Mouse (Mus musculus) embryonic facial prominence, embryonic 10.5 days (tissue): ENCODE results near the gene Lrcol1. TPM values are rescaled to one million over a fixed set of nuclear protein-coding genes. Genes with fewer than 3 reads are reported as not detected.

ENCODE experiments used
- DNase-seq: peaks from one replicate; pipeline ENCODE4 v3.0.0-alpha.2; 2017; ENCODE audit warnings: low spot score
- H3K27ac ChIP-seq: fragments of 300-500 bp; sonication (generic); replicated peaks from 2 replicates; pipeline ENCODE4 v1.5.1; 2016; ENCODE audit warnings: mild to moderate bottlenecking
- H3K27me3 ChIP-seq: fragments of 300-500 bp; sonication (generic); replicated peaks from 2 replicates; pipeline ENCODE4 v1.6.1; 2016; ENCODE audit warnings: low read depth, mild to moderate bottlenecking; ENCODE audit not compliant: poor library complexity, severe bottlenecking
- H3K36me3 ChIP-seq: fragments of 300-500 bp; sonication (generic); replicated peaks from 2 replicates; pipeline ENCODE4 v1.6.1; 2016; ENCODE audit warnings: mild to moderate bottlenecking, moderate library complexity
- H3K4me1 ChIP-seq: fragments of 300-500 bp; sonication (generic); 2 replicates; pipeline ENCODE4 v1.6.1; 2016
- H3K4me3 ChIP-seq: fragments of 300-500 bp; sonication (generic); 2 replicates; pipeline ENCODE4 v1.5.1; 2016; ENCODE audit warnings: mild to moderate bottlenecking, moderate library complexity
- H3K9me3 ChIP-seq: fragments of 300-500 bp; sonication (generic); 2 replicates; pipeline ENCODE4 v1.6.1; 2016; ENCODE audit warnings: mild to moderate bottlenecking
- WGBS: fragments of 180-500 bp; shearing (Covaris S2); methylation state at CpG from one replicate; pipeline ENCODE4 v1.1.7; 2016; 5-methylcytosine and 5-hydroxymethylcytosine counted together
- polyA plus RNA-seq: library from polyadenylated mRNA; unstranded; fragments of >200 nt; fragmentation: Nextera tagmentation; extraction: Ambion mirVana; gene quantifications from 2 replicates; pipeline ENCODE4 v1.2.1, GENCODE M21; 2016

Lrcol1 gene
- not detected in 2 replicates for polyA plus RNA-seq

DNA sequence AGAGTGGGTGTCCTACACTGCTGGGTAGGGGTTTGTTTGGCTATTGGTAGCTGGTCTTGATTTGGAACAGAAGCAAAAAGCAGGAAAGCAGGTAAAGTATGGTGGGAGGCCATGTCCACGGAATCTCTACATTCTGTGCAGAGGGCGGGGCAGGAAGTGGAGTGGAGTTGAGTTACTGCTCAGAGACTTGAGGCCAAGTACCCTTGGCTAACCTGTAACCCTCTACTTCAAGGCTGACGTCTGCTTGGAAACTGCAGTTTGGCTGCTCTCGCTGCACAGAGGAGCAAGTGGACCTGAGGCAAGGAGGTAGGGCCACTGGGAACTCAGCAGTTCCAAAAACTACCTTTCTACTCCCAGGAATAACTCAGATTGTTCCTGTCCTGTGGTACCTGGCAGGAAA lies at the start of gene Lrcol1:
Lrcol1 (plus strand) TSS at position 207 of the 400 bp plus-strand sequence.
- no peak for DNase-seq
- 80% methylated on average over 4 of the region's 4 CpGs for WGBS
- Histone ChIP-seq H3K9me3 (no peaks in the 10 kb centered on the region), H3K36me3 (peaks cover 12% of the 10 kb centered on the region), H3K4me3 (0 out of 2 replicates have a peak within 1 kb of the TSS, but pooled peaks have one; percentile 63), H3K27me3 (peaks cover 56% of the 10 kb centered on the region), H3K27ac (no peak within 1 kb of the TSS), H3K4me1 (peaks cover 24% of the 10 kb centered on the region)

DNA sequence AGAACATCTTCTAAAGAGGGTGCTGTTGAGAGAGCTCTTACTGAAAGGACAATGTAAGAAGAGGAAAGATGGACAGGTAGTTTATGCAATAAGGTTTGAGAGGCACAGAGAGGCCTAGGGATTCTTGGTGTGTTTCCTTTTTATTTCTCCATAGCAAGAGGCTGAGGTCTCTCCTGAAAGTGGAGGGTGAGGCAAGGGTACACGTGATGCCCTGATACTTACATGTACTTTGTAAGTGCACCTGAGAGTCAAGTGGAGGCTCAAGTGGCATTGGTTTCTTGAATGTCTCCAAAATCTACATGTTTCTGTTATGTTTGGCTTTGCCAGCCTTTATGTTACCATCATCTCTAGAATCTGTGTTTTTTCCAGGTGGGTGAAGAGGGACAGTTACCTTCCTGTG lies 47.9 kb upstream of the Lrcol1 start:
- no peak overlapping the region for H3K4me3 ChIP-seq
- no peaks in the 10 kb centered on the region for H3K4me1 ChIP-seq
- no peak overlapping the region for H3K27ac ChIP-seq
- 89% methylated on average over 1 of the region's 1 CpGs for WGBS
- H3K36me3 ChIP-seq = peaks cover 97% of the 10 kb centered on the region
- no peaks in the 10 kb centered on the region for H3K9me3 ChIP-seq
- DNase-seq = no peak
- H3K27me3 ChIP-seq = no peaks in the 10 kb centered on the region

DNA sequence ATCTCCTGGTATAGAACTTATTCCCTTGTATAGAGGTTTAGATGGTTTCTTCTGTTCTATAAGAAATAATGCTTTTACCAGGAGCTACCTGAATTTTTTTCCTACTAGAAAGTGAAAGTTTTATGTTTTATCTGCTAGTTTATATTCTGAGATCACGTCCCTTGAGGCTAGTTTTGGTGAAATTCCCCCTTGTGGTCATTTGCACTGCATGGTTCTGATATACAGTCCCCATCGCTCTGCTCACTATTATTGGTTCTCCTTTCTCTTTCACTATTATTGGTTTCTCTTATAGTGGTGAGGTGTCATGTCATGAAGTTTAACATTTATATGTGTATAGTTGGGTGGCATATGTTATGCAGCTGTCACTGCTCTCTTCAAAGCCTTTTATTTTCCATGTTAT lies 43.9 kb upstream of the Lrcol1 start:
- 92% methylated on average over 2 of the region's 2 CpGs for WGBS

DNA sequence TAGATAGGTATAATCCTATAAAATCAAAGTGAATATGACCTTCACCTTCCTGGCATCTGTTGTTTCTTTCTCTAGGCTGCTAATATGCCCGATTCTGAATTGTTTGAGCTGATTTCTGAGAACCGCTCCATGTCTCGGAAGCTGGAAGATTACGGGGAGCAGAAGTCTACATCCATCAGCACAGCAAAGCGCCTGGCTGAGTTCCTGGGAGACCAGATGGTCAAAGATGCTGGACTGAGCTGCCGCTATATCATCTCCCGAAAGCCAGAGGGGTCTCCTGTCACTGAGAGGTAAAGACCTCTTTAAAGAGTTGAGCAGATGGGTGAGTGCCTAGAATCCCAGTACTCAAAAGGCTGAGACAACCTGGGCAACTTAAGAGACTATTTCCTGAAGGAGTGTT lies 35.7 kb upstream of the Lrcol1 start:
- Histone ChIP-seq H3K36me3 (peaks cover 99% of the 10 kb centered on the region), H3K27ac (no peak overlapping the region), H3K27me3 (no peaks in the 10 kb centered on the region), H3K4me3 (no peak overlapping the region), H3K9me3 (no peaks in the 10 kb centered on the region), H3K4me1 (no peaks in the 10 kb centered on the region)
- WGBS = 96% methylated on average over 7 of the region's 7 CpGs
- DNase-seq = no peak

More for the DNA sequence above, 43.9 kb upstream of the Lrcol1 start:
- no peaks in the 10 kb centered on the region for H3K4me1 ChIP-seq
- H3K36me3 ChIP-seq = peaks cover 99% of the 10 kb centered on the region
- no peaks in the 10 kb centered on the region for H3K9me3 ChIP-seq
- H3K27ac ChIP-seq = no peak overlapping the region
- no peak for DNase-seq
- H3K4me3 ChIP-seq = no peak overlapping the region
- H3K27me3 ChIP-seq = no peaks in the 10 kb centered on the region

DNA sequence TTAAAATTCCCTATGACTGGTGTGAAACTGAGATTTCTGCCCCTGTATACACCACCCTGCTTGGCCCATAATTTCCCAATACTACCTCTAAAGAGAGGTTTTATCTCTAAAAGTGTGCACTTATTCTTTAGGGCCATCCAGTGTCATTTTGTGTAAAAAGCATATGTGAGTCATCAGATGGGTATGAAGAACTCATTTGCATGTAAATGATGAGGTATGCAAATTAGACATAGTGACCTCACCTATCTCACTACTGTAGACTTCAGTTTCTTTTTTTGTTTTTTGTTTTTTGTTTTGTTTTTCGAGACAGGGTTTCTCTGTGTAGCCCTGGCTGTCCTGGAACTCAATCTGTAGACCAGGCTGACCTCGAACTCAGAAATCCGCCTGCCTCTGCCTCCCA lies 31.4 kb upstream of the Lrcol1 start:
- Histone ChIP-seq H3K27me3 (no peaks in the 10 kb centered on the region), H3K27ac (no peak overlapping the region), H3K4me3 (no peak overlapping the region), H3K36me3 (peaks cover 98% of the 10 kb centered on the region), H3K9me3 (no peaks in the 10 kb centered on the region), H3K4me1 (no peaks in the 10 kb centered on the region)
- 91% methylated on average over 3 of the region's 3 CpGs for WGBS
- no peak for DNase-seq

DNA sequence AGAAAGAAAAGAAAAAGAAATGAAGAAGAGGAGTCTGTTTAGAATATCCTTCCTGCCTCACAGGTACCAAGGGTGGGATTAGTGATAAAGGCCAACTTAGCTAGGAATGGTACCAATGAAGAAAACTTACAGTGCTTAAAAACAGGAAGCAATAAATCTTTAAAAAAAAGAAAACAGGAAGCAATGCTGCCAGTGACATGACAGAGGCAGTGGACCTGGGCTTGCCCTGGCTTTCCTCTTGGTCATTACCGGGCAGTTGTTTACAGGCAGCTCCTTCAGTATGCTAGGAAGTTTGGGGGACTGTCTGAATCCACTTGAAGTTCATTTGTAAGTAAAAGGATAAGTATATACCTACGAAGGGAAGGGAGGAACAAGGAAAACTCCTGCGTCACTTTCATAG lies 14.0 kb upstream of the Lrcol1 start:
- peaks cover 98% of the 10 kb centered on the region for H3K36me3 ChIP-seq
- H3K27ac ChIP-seq = no peak overlapping the region
- no peak overlapping the region for H3K4me3 ChIP-seq
- H3K4me1 ChIP-seq = no peaks in the 10 kb centered on the region
- H3K9me3 ChIP-seq = no peaks in the 10 kb centered on the region
- WGBS = 89% methylated on average over 3 of the region's 3 CpGs
- no peaks in the 10 kb centered on the region for H3K27me3 ChIP-seq
- no peak for DNase-seq

DNA sequence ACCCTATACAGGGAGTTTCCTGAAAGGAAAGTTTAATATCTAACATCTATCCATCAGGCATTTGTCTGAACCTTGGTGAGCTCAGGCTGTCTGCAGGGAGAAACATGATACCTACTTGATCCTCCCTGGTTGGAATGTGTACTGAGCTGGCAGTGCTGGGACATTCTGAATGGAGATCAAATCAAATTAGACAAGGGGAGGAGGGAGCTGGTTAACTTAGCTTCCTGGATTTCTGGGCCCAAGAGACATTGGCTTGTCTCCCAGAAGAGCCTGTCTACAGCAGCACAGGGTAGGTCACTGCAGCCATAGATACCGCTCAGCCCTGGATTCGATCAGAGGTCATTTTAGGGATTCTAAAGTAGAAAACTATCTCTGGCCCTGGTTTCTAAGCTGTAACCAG lies 5.7 kb upstream of the Lrcol1 start:
- no peak for DNase-seq
- H3K4me3 ChIP-seq = no peak overlapping the region
- no peak overlapping the region for H3K27ac ChIP-seq
- no peaks in the 10 kb centered on the region for H3K9me3 ChIP-seq
- H3K36me3 ChIP-seq = peaks cover 69% of the 10 kb centered on the region
- WGBS = 91% methylated on average over 2 of the region's 2 CpGs
- H3K27me3 ChIP-seq = peaks cover 39% of the 10 kb centered on the region
- peaks cover 33% of the 10 kb centered on the region for H3K4me1 ChIP-seq

DNA sequence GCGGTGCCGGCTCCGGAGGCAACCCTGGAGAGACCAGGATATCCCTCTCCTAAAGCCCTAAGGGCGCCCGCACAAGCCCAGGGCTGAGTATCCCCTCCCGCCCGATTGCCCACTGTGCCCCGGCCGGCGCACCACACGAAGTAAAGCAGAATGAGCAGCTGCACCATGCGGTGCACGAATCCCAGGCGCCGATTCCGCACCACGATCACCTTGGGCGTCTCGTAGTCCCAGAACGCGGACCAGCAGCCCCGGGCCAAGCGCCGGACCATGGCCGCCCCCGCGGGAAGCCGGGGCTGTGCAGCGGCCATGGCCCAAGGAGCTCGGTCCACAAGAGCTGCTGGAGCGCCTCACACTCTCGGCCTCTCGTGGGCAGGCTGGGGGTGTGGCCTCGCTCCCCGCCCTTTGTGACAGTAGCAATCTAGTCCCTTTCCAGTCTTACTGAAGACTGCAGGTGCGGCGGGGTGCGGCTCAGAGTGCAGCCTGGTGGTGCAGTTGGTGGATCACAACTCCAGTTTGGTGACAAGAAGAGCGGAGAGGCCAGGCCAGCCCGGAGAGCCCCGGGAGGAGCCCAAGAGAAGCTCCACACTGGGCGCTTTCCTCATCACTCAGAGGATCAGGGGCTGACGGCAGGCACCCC lies 1.8 kb upstream of the Lrcol1 start, which contains the start of gene P2rx2:
P2rx2 (minus strand) TSS at position 565 of the 637 bp plus-strand sequence.
- H3K27ac ChIP-seq = peak within 1 kb of the TSS; percentile 26; the same call in 1 of the 2 replicates
- peaks cover 56% of the 10 kb centered on the region for H3K27me3 ChIP-seq
- peak; percentile 67 for DNase-seq
- no peaks in the 10 kb centered on the region for H3K9me3 ChIP-seq
- peak within 1 kb of the TSS; percentile 63 for H3K4me3 ChIP-seq
- peaks cover 29% of the 10 kb centered on the region for H3K36me3 ChIP-seq
- H3K4me1 ChIP-seq = peaks cover 36% of the 10 kb centered on the region
- 2% methylated on average over 43 of the region's 43 CpGs for WGBS

DNA sequence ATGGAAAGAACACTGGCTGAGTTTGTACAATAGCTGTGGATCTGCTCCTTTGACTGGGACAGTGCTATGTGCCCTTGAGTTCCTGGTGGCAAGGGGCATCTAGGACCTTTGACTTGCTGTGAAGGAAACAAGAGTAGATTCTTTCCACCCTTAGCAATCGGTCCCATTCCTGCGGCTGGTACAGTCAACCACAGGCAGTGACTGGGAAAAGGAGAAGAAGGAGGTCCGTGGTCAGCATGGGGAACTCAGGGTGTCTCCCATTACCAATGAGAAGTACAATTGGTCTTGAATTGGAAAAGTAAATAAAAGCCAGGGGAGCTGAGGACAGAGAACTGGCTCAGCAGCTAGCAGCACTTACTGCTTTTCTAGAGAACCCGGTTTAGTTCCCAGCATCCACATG lies 1.0 kb downstream of the Lrcol1 start:
- Histone ChIP-seq H3K9me3 (no peaks in the 10 kb centered on the region), H3K36me3 (peaks cover 1% of the 10 kb centered on the region), H3K27ac (no peak overlapping the region), H3K4me3 (no peak overlapping the region), H3K27me3 (peaks cover 50% of the 10 kb centered on the region), H3K4me1 (peaks cover 27% of the 10 kb centered on the region)
- 84% methylated on average over 4 of the region's 4 CpGs for WGBS
- no peak for DNase-seq

DNA sequence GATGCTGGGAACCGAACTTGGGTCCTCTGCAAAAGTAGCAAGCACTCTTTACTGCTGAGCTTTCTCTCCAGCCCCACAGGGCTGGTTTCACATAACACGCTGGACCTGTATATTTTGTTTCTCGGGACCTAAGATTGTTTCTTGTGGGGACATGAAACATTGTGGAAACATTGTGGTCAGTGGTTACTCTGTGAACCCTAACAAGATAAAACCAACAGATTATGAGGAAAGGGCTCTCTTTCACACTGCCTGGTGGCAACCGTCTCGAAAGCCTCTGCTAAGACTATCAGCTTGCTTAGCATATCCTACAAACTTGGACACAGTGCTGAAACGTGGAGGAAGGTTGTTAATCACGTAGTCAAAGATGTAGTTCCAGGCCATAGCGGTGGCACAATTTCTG lies 2.5 kb downstream of the Lrcol1 start:
- no peak for DNase-seq
- 85% methylated on average over 8 of the region's 8 CpGs for WGBS
- H3K4me3 ChIP-seq = no peak overlapping the region
- no peak overlapping the region for H3K27ac ChIP-seq
- H3K9me3 ChIP-seq = no peaks in the 10 kb centered on the region
- H3K4me1 ChIP-seq = peaks cover 26% of the 10 kb centered on the region
- peaks cover 35% of the 10 kb centered on the region for H3K27me3 ChIP-seq
- no peaks in the 10 kb centered on the region for H3K36me3 ChIP-seq

DNA sequence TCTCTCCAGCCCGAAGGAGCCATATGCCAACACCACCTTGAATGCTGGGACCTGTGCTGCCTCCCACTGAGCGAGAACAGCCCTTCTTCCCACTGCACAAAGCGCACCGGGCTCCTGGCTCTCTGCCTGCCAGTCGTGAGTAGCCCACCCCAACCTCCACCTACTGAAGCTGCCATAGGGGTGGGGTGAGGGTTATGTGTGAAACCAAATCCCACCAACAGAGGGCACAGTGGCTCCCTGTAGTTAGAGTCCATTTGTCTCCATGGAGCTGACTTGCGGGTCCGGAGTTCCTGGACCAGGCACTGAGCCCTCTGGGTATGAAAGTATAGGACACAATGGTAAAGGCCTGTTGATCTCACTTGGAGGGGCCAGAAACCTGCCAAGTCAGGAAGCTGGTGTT lies 10.2 kb downstream of the Lrcol1 start:
- Histone ChIP-seq H3K4me3 (no peak overlapping the region), H3K27me3 (peaks cover 22% of the 10 kb centered on the region), H3K9me3 (no peaks in the 10 kb centered on the region), H3K36me3 (no peaks in the 10 kb centered on the region), H3K4me1 (peaks cover 17% of the 10 kb centered on the region), H3K27ac (no peak overlapping the region)
- DNase-seq = peak; percentile 60
- 22% methylated on average over 7 of the region's 7 CpGs for WGBS

DNA sequence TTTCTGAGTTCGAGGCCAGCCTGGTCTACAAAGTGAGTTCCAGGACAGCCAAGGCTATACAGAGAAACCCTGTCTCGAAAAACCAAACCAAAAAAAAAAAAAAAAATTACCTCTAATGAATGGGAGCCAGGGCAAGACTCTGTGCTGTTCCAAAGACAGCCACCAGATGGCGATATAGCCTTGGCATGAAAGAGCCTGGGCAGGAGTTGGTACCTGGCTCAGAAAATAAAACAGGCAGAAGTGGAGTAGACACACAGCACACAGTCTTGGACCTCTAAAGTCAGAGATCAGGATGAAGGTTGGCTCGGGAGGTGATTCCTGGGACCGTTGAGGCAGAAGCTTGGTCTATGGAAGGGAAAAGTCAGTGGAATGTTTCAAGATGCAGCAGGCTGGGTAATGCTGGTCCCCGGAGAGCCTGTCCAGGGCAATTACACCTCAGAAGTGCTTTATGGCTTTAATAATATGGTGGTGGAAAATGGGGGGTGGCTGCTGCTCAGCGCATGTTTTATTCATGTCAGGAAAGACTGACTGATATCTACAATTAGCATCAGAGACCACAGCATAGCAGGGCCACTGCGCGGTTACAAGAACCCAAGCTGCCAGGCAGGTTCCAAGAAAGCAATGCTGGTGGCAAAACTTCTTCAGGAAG lies 13.1 kb downstream of the Lrcol1 start:
- peak; percentile 84 for DNase-seq
- Histone ChIP-seq H3K27me3 (peaks cover 39% of the 10 kb centered on the region), H3K4me1 (peaks cover 12% of the 10 kb centered on the region), H3K4me3 (no peak overlapping the region), H3K27ac (no peak overlapping the region), H3K36me3 (peaks cover 9% of the 10 kb centered on the region; the same call in 1 of the 2 replicates), H3K9me3 (no peaks in the 10 kb centered on the region)
- 42% methylated on average over 9 of the region's 9 CpGs for WGBS

DNA sequence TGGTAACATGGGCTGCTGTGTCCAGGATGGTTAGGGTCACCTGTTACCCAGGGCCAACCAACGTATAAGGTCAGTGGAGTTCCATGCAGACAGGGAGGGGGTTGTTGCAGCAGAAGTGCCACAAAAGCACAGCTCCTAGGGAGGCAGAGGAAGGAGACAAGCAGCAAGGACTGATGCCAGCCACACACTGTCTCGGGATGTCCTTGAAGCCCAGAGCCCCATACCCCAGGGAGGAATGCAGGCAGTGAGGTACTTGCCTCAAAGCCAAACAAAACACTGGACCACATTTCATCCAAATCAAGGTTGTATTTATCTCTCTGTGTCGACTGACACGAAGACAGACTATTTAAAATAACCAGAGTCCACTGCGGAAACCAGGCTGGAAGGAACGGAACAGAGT lies 16.9 kb downstream of the Lrcol1 start:
- Histone ChIP-seq H3K4me1 (peaks cover 28% of the 10 kb centered on the region), H3K27ac (no peak overlapping the region), H3K9me3 (no peaks in the 10 kb centered on the region), H3K36me3 (peaks cover 32% of the 10 kb centered on the region), H3K27me3 (peaks cover 37% of the 10 kb centered on the region), H3K4me3 (no peak overlapping the region)
- DNase-seq = no peak
- 88% methylated on average over 6 of the region's 6 CpGs for WGBS
